Mouse (Mus musculus) cerebellum, postnatal 25 days (tissue): ENCODE measurements around the gene Wrap73.

ENCODE experiments used
- DNase-seq, 2 experiments: peaks; one replicate each; pipeline ENCODE4 v3.0.0; 2021; ENCODE audit warnings: mixed read lengths in 2 of 2

Wrap73 gene

GRCm38 (mm10) chr4:154142211-154143040 lies at the start of gene Wrap73:
Gene Wrap73, plus strand, starts transcription at chr4:154142372.
- DNase-seq: peak; percentile 91 to 96

- DNase-seq: peak; percentile 76 to 88
These were observed 49.0 kb upstream of the Wrap73 start for GRCm38 (mm10) chr4:154093210-154093609.

- DNase-seq: peak; percentile 40 to 52
These were observed 46.1 kb upstream of the Wrap73 start for GRCm38 (mm10) chr4:154096111-154096510.

GRCm38 (mm10) chr4:154099361-154099760 lies 42.8 kb upstream of the Wrap73 start:
- peak; percentile 50 to 51 for DNase-seq

- peak in 1 of 2 experiments; percentile 35 for DNase-seq
These were observed 38.8 kb upstream of the Wrap73 start for GRCm38 (mm10) chr4:154103386-154103785.

GRCm38 (mm10) chr4:154103912-154104311 lies 38.3 kb upstream of the Wrap73 start:
- DNase-seq: no peak

- peak; percentile 78 to 87 for DNase-seq
These were observed 36.7 kb upstream of the Wrap73 start for GRCm38 (mm10) chr4:154105381-154106001.

- DNase-seq: no peak
These were observed 35.6 kb upstream of the Wrap73 start for GRCm38 (mm10) chr4:154106497-154107061.

- peak; percentile 80 to 86 for DNase-seq
These were observed 32.8 kb upstream of the Wrap73 start for GRCm38 (mm10) chr4:154109216-154109849.

GRCm38 (mm10) chr4:154109850-154110243 lies 32.3 kb upstream of the Wrap73 start:
- DNase-seq: no peak

- DNase-seq: no peak
These were observed 25.8 kb upstream of the Wrap73 start for GRCm38 (mm10) chr4:154116421-154116820.

GRCm38 (mm10) chr4:154118782-154119181 lies 23.4 kb upstream of the Wrap73 start:
- peak; percentile 78 to 84 for DNase-seq

- peak; percentile 45 to 53 for DNase-seq
These were observed 23.0 kb upstream of the Wrap73 start for GRCm38 (mm10) chr4:154119208-154119607.

- DNase-seq: no peak
These were observed 20.4 kb upstream of the Wrap73 start for GRCm38 (mm10) chr4:154121800-154122199.

GRCm38 (mm10) chr4:154122374-154122773 lies 19.8 kb upstream of the Wrap73 start:
- peak; percentile 55 to 64 for DNase-seq

- DNase-seq: no peak
These were observed 18.6 kb upstream of the Wrap73 start for GRCm38 (mm10) chr4:154123553-154123952.

- DNase-seq: no peak
These were observed 17.0 kb upstream of the Wrap73 start for GRCm38 (mm10) chr4:154125202-154125601.

GRCm38 (mm10) chr4:154127273-154127672 lies 14.9 kb upstream of the Wrap73 start:
- no peak for DNase-seq

GRCm38 (mm10) chr4:154129950-154130349 lies 12.2 kb upstream of the Wrap73 start:
- no peak for DNase-seq

- DNase-seq: no peak
These were observed 10.3 kb upstream of the Wrap73 start for GRCm38 (mm10) chr4:154131894-154132293.

GRCm38 (mm10) chr4:154134803-154135202 lies 7.4 kb upstream of the Wrap73 start:
- DNase-seq: no peak

- DNase-seq: no peak
These were observed 5.0 kb upstream of the Wrap73 start for GRCm38 (mm10) chr4:154137139-154137538.

GRCm38 (mm10) chr4:154139671-154140181 lies 2.4 kb upstream of the Wrap73 start:
- DNase-seq: peak; percentile 49 to 68

GRCm38 (mm10) chr4:154140182-154140212 lies 2.2 kb upstream of the Wrap73 start, which contains the start of gene Trp73:
Gene Trp73, minus strand, starts transcription at chr4:154140208.
- DNase-seq: no peak
